Mouse (Mus musculus) midbrain, embryonic 16.5 days (tissue): ENCODE data around the gene Fpr1. TPM values are rescaled to one million over a fixed set of nuclear protein-coding genes. Genes with fewer than 3 reads are reported as not detected.

Source experiments
- ATAC-seq: fragments of 200-750 bp; cut with Nextera tagmentation; 2 replicates; pipeline ENCODE4 v1.8.0; 2017; ENCODE audit warnings: moderate TSS enrichment
- H3K27ac ChIP-seq: fragments of 300-500 bp; sonication (generic); 2 replicates; pipeline ENCODE4 v1.5.1; 2014; ENCODE audit warnings: mild to moderate bottlenecking, low read length, mixed read lengths
- H3K27me3 ChIP-seq: fragments of 300-500 bp; sonication (generic); 2 replicates; pipeline ENCODE4 v1.6.1; 2014; ENCODE audit warnings: low read depth, low read length, mixed read lengths; ENCODE audit not compliant: control insufficient read depth, insufficient read depth
- H3K36me3 ChIP-seq: fragments of 300-500 bp; sonication (generic); 2 replicates; pipeline ENCODE4 v1.6.1; 2014; ENCODE audit warnings: mild to moderate bottlenecking, low read length, moderate library complexity, mixed read lengths; ENCODE audit not compliant: control insufficient read depth, insufficient read depth
- H3K4me1 ChIP-seq: fragments of 300-500 bp; sonication (generic); 2 replicates; pipeline ENCODE4 v1.6.1; 2014; ENCODE audit warnings: mild to moderate bottlenecking, low read length, mixed read lengths; ENCODE audit not compliant: control insufficient read depth, insufficient read depth
- H3K4me2 ChIP-seq: fragments of 300-500 bp; sonication (generic); 2 replicates; pipeline ENCODE4 v1.6.1; 2014; ENCODE audit warnings: mild to moderate bottlenecking, low read length, mixed read lengths
- H3K4me3 ChIP-seq: fragments of 300-500 bp; sonication (generic); 2 replicates; pipeline ENCODE4 v1.5.1; 2014; ENCODE audit warnings: low read depth, mild to moderate bottlenecking, low read length, moderate library complexity, mixed read lengths
- H3K9ac ChIP-seq: fragments of 300-500 bp; sonication (generic); 2 replicates; pipeline ENCODE4 v1.6.1; 2014; ENCODE audit warnings: low read depth, low read length, mixed read lengths
- H3K9me3 ChIP-seq: fragments of 300-500 bp; sonication (generic); replicated peaks from 2 replicates; pipeline ENCODE4 v1.6.1; 2014; ENCODE audit warnings: mild to moderate bottlenecking, low read length, mixed read lengths; ENCODE audit not compliant: control insufficient read depth, poor library complexity, severe bottlenecking
- WGBS: fragments of 180-500 bp; shearing (Covaris S2); extraction: QIAGEN DNeasy Blood & Tissue Kit; methylation state at CpG from one replicate; pipeline ENCODE4 v1.1.7; 2014; 5-methylcytosine and 5-hydroxymethylcytosine counted together
- polyA plus RNA-seq: library from polyadenylated mRNA; unstranded; fragments of >200 nt; fragmentation: Nextera tagmentation; extraction: Ambion mirVana; gene quantifications from 2 replicates; pipeline ENCODE4 v1.2.1, GENCODE M21; 2015

Gene Fpr1
- polyA plus RNA-seq, 1 experiment from 2014 or later: 0.18 TPM

DNA sequence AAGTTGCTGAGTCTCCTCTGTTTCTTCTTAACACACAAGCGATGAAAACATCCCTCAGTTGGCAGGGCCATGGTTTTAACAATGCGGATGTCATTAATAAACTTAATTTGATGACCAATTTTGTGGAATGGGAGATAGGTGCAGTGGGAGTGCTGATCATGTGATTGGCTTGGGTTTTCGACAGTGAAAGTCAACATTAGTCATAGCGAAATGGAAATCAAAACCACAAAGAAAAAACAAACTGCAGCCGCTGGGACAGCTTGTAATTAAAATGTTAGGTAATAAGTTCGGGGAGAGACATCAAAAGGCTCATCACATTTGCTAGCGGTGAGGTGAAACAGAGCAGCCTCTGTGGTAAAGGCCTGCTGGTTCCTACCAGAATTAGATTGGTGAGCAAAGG, 42.9 kb downstream of the Fpr1 start:
- Histone ChIP-seq H3K4me3 (no peak overlapping the region), H3K36me3 (peaks cover 5% of the 10 kb centered on the region), H3K9ac (no peak overlapping the region), H3K27ac (no peak overlapping the region), H3K4me1 (peaks cover 14% of the 10 kb centered on the region), H3K9me3 (no peaks in the 10 kb centered on the region), H3K4me2 (no peak overlapping the region), H3K27me3 (no peaks in the 10 kb centered on the region)
- ATAC-seq: no peak
- 93% methylated on average over 7 of the region's 7 CpGs for WGBS

DNA sequence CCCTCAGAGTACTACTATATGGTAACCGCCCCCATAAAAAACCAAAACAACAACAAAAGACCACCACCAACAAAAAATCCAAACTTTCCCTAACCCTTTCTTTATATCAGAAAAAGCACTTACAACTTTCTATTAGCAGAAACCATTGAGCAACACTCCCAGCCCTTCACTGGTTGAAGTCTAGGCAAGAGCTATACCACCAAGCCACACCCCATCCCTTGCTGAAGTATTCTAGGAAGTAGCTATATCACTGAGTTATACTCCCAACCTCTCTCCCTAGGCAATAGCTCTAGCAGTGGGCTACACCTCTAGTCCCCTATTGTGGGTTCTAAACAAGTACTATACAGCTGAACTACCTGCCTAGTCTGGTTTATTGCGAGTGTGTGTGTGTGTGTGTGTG, 44.5 kb downstream of the Fpr1 start:
- Histone ChIP-seq H3K9ac (no peak overlapping the region), H3K9me3 (no peaks in the 10 kb centered on the region), H3K4me1 (peaks cover 22% of the 10 kb centered on the region), H3K36me3 (peaks cover 5% of the 10 kb centered on the region), H3K4me3 (no peak overlapping the region), H3K4me2 (peak overlapping the region; percentile 69; the same call in 1 of the 2 replicates), H3K27ac (no peak overlapping the region), H3K27me3 (no peaks in the 10 kb centered on the region)
- WGBS: 95% methylated on average over 2 of the region's 2 CpGs
- ATAC-seq: no peak

DNA sequence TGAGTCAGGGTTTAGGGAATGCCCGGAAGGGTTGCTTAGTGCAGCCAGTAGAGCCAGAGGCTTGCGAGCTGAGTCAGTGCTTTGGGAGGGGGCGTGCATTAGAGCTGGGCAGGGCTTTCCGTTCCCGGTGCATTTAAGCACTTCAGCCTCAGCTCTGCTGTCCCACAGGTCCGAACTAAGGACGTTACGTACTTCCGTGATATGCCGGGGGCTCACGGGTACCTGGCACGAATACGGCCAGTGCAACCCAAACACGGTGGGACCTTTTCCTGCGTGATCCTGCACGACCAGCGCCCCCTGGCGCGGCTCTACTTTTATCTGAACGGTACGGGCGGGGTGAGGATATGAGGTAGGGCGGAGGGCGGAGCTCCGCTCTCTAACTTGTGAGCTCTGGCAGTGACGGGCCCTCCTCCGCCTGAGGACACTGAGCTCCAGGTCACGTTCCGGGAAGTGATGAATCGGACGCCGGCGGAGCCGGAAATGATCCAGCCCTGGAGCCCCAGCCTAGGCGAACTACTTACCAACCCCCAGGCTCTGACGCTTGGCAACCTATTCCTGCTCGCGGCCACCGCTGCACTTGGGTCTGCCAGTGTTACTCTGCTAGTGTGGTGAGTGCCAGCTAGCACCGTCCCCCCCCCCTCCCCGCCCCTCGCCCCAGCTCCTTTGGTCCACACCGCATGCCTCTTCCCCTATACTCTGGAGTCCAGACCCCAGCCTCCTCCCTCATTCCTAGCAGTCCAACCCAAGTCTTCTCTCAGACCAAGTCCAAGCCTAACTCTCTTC, 45.6 kb downstream of the Fpr1 start:
- H3K9ac ChIP-seq: peak overlapping the region; percentile 65
- under 1% methylated on average over 42 of the region's 43 CpGs for WGBS
- H3K4me3 ChIP-seq: peak overlapping the region; percentile 45
- peaks cover 5% of the 10 kb centered on the region for H3K36me3 ChIP-seq
- no peaks in the 10 kb centered on the region for H3K9me3 ChIP-seq
- ATAC-seq: peak; percentile 97
- H3K27ac ChIP-seq: peak overlapping the region; percentile 86
- H3K4me2 ChIP-seq: peak overlapping the region; percentile 69
- H3K27me3 ChIP-seq: no peaks in the 10 kb centered on the region
- H3K4me1 ChIP-seq: peaks cover 31% of the 10 kb centered on the region

DNA sequence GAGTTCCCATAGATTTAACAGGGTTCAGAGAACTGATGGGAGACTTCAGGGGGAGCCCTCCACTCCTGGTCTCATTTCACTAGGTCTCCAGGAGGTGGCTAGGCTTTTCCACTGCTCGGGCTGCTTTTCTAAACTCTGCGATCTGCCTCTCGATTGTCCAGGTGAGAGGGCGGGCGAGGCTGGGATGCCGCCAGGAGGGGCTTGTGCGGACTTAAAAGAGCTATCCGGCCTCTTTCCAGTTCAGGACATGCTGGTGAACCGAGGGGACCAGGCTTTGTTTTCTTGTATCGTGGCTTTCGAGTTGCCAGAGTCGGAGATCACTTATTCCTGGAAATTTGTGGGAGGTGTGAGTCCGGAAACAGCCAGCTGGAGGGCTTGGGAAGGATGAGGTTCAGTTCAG, 46.3 kb downstream of the Fpr1 start:
- Histone ChIP-seq H3K4me1 (peaks cover 35% of the 10 kb centered on the region), H3K4me2 (peak overlapping the region; percentile 69)
- 0 out of 2 replicates have a peak, but pooled peaks have one; percentile 2 for ATAC-seq

DNA sequence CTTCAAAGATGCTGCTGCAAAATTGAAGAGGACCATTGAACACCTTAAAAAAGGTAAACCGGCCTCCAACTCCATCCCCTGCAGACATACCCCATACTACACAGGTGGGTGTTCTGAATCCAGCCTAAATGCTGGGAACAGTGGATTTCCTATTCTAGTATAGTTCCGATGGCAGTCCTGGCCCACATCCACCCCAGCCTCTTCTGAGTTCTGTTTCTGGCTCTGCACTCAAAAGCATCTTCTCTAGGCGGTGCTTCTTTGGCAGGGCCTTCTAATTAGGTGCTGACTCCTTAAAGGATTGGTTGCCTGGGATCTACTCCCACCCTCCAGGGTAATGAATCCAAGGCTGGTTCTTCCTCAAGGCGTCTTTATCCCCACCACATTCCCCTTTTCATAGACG, 47.6 kb downstream of the Fpr1 start:
- Histone ChIP-seq H3K27me3 (no peaks in the 10 kb centered on the region), H3K27ac (no peak overlapping the region), H3K36me3 (peaks cover 5% of the 10 kb centered on the region), H3K4me2 (no peak overlapping the region), H3K4me3 (no peak overlapping the region), H3K4me1 (peaks cover 48% of the 10 kb centered on the region), H3K9me3 (no peaks in the 10 kb centered on the region), H3K9ac (no peak overlapping the region)
- no peak for ATAC-seq
- 78% methylated on average over 5 of the region's 5 CpGs for WGBS

More for the DNA sequence above, 46.3 kb downstream of the Fpr1 start:
- Histone ChIP-seq H3K4me3 (peak overlapping the region; percentile 45), H3K27me3 (no peaks in the 10 kb centered on the region), H3K36me3 (peaks cover 5% of the 10 kb centered on the region), H3K9me3 (no peaks in the 10 kb centered on the region), H3K9ac (peak overlapping the region; percentile 65), H3K27ac (peak overlapping the region; percentile 86)
- WGBS: 8% methylated on average over 13 of the region's 13 CpGs

DNA sequence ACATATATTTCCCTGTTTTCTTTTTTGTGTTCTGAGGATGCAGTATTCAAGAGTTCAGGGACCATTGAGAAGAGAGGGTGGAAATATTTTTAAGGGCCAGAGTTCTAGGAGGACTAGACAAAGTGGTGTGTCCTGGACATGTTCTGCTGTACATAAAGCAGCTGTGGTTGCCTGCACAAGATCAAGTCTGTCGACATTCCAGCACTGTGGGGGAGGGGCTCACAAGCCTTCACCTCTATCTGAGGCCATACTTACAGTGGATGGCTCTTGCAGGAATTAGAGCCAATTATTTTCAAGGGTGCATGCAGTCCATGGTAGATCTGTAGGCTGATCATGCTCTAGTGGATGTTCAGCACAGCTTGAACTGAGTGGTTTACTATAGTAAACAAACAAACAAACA, 48.8 kb downstream of the Fpr1 start:
- H3K27me3 ChIP-seq: no peaks in the 10 kb centered on the region
- H3K36me3 ChIP-seq: peaks cover 5% of the 10 kb centered on the region
- no peak overlapping the region for H3K27ac ChIP-seq
- H3K4me2 ChIP-seq: no peak overlapping the region
- 13% methylated on average over 1 of the region's 1 CpGs for WGBS
- H3K9me3 ChIP-seq: no peaks in the 10 kb centered on the region
- H3K4me3 ChIP-seq: no peak overlapping the region
- no peak for ATAC-seq
- peaks cover 60% of the 10 kb centered on the region for H3K4me1 ChIP-seq
- no peak overlapping the region for H3K9ac ChIP-seq

DNA sequence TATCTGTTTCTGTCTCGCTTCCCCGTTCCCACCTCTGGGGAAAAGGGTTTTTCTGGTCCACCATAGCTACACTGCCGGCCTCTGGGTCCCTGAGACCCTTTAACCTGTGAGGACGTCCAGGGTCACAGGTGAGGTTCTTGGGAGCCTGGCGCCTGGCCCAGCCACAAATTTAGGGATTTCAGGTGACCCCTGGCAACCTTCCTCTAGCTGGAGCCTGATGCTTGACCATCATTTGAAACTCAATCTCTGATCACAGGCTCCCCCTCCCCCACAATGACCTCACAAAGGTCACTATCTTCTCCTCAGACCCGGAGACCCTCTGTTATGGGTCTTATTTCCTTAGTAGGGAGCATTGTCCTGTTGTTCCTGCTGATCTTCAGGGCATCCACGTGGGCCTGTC, 53.0 kb downstream of the Fpr1 start:
- WGBS: 75% methylated on average over 7 of the region's 7 CpGs
- Histone ChIP-seq H3K4me3 (peak overlapping the region; percentile 97), H3K27me3 (no peaks in the 10 kb centered on the region), H3K27ac (peak overlapping the region; percentile 19; the same call in 1 of the 2 replicates), H3K4me1 (peaks cover 49% of the 10 kb centered on the region), H3K4me2 (peak overlapping the region; percentile 92), H3K36me3 (no peaks in the 10 kb centered on the region; the same call in 1 of the 2 replicates), H3K9me3 (no peaks in the 10 kb centered on the region), H3K9ac (no peak overlapping the region)
- no peak for ATAC-seq

DNA sequence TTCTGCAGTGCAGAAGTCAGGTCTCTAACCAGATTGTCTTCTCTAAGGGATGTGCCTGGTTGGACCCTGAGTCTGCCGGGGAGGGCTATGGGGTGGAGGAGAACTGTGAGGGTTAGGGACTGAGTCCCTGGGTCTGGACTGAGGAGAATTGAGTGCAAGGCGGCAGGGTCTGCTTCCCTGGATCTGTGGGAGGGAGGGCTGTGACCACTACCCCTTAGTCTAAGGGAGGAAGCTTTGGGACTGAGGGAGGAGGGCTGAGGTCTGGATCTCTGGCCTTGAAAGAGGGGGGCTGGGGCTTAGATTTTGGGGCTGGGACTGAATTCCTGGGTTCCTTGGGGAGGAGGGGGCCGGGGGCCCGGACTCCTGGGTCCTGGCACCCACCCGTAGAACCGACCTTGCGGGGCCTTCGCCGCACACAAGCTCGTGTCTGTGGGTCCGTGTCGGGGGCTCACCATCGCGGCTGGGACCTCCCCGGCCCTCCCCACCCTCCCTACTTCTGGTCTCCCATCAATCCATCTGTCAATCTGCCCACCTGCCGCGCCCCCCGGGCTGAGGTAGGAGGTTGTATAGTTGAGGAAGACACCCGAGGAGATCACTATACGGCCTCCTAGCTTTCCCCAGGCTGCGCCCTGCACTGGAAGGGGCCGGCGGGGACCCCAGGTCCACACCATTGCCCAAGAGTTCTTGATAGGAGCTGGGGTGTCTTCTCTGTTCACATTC, 53.8 kb downstream of the Fpr1 start:
- ATAC-seq: no peak
- 60% methylated on average over 19 of the region's 23 CpGs for WGBS
- Histone ChIP-seq H3K4me2 (peak overlapping the region; percentile 92), H3K27me3 (no peaks in the 10 kb centered on the region), H3K27ac (peak overlapping the region; percentile 100), H3K36me3 (no peaks in the 10 kb centered on the region; the same call in 1 of the 2 replicates), H3K9me3 (no peaks in the 10 kb centered on the region), H3K4me1 (peaks cover 52% of the 10 kb centered on the region), H3K4me3 (peak overlapping the region; percentile 97), H3K9ac (peak overlapping the region; percentile 100)
